Mouse (Mus musculus): ENCODE measurements around the gene Ebf1. TPM values are rescaled to one million over a fixed set of nuclear protein-coding genes. Genes with fewer than 3 reads are reported as not detected.

Gene Ebf1
- total RNA-seq, 2 experiments from 2014 or later: 9.4 to 10.3 TPM

GRCm38 (mm10) chr11:44788003-44788402 is 170.9 kb downstream of the Ebf1 start:
- TF ChIP-seq CTCF (IDR thresholded peaks at IDR 0.05): no peak
- intact Hi-C loops (cut with DNase I): no loop called here
- H3K4me3 ChIP-seq: no peak overlapping the region
- DNase-seq: no peak
- H3K27ac ChIP-seq: no peak overlapping the region

DNA sequence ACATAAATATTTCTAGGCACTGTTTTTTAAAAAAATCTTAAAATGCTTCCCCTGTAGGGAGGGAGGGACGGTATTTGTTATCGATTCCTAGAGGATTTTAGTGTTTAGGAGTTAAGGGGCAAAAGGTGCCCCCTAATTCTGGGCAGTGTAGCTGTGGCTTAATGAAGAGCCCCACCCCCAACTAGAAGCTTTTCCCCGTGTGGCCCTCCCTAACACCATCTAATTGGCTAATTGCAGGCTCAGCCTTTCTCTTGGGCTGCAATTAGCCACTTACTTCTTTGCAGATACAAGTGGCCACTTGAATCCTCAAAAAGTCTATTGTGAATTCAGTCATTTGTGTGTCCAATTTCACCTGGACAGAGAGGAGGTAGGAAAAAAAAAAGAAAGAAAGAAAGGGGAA is 175.7 kb downstream of the Ebf1 start:
- Histone ChIP-seq H3K27ac (no peak overlapping the region), H3K4me3 (no peak overlapping the region)
- TF ChIP-seq CTCF (IDR thresholded peaks at IDR 0.05): no peak
- intact Hi-C loops (cut with DNase I): no loop called here
- DNase-seq: no peak

DNA sequence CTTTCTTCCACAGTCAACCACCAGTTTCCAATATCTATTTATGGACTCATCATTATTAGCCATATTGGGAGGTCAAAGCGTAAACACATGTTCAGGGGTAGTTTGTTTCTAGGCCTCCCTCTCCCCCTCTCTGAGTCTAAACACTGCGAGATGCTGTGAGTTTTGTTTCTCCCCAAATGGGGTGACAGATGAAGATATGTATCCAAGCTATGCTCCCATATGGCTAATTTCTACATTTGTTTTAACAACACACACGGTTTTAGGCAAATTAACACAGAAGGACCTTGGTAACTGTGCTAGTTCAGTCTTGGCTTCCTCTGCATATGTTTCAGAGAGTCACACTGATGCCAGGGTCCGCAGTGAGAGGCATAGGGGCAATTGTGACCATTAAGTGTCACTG is 177.8 kb downstream of the Ebf1 start:
- intact Hi-C loops (cut with DNase I): no loop called here
- no peak overlapping the region for H3K4me3 ChIP-seq
- H3K27ac ChIP-seq: no peak overlapping the region
- DNase-seq: no peak
- no peak for TF ChIP-seq CTCF (IDR thresholded peaks at IDR 0.05)

DNA sequence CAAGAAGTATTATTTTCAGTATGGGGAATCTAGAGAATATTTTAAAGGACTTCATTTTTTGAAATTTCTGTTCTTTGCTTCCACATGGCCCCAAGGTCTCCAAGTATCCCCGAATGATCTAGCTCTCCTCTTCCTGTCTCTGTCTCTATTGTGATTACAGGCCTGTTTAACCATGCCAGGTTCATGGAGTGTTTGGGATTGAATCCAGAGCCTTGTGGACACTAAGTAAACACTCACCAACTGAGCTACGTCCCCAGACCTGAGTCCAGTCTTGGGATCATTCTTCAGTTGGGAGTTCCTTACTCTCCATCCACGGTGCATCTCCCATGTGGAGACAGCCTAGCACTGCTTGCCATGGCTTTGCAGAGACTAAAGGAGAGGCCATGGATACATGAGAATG is 178.7 kb downstream of the Ebf1 start:
- intact Hi-C loops (cut with DNase I): no loop called here
- DNase-seq: no peak
- H3K4me3 ChIP-seq: no peak overlapping the region
- no peak overlapping the region for H3K27ac ChIP-seq
- TF ChIP-seq CTCF (IDR thresholded peaks at IDR 0.05): no peak

DNA sequence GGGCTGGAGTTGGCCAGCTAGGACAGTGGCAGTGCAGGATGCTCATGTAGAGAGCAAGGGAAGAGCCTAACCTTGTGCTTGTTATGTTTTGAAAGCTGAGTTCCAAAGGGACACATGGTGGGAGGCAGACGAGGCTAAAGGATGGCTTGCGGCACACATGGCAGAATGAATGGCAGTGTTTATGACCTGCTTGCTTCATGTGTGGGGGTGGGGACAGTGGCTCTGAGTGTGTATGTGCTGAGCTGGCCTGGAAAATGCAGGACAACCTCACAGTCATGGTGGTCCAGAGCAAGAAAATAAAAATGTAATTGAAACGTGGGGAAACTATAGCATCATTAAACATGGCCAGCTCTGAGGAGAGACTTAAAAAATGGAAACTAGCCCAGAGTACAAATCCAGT is 181.2 kb downstream of the Ebf1 start:
- TF ChIP-seq CTCF (IDR thresholded peaks at IDR 0.05): no peak
- Histone ChIP-seq H3K4me3 (no peak overlapping the region), H3K27ac (no peak overlapping the region)
- intact Hi-C loops (cut with DNase I): no loop called here
- DNase-seq: no peak

DNA sequence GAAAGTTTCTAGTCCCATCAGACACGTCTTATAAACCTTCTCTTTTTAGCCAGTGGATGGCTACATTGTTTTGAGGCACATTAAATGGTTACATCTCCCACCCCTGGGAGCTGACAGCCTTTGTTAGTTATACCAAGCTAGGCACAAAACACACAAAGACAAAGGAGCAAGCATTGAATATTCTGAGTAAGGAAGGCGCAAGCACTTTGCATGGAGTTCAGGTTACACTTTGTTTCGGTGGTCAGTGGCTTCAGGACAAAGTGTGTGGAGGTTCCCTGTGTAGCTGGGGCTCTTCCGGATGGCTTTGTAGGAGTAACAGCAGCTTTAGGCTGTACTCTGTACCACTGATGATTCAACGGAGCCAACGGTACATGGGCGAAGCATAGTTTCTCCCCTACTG is 186.9 kb downstream of the Ebf1 start:
- TF ChIP-seq CTCF (IDR thresholded peaks at IDR 0.05): no peak
- intact Hi-C loops (cut with DNase I): no loop called here
- Histone ChIP-seq H3K4me3 (no peak overlapping the region), H3K27ac (no peak overlapping the region)
- no peak for DNase-seq

DNA sequence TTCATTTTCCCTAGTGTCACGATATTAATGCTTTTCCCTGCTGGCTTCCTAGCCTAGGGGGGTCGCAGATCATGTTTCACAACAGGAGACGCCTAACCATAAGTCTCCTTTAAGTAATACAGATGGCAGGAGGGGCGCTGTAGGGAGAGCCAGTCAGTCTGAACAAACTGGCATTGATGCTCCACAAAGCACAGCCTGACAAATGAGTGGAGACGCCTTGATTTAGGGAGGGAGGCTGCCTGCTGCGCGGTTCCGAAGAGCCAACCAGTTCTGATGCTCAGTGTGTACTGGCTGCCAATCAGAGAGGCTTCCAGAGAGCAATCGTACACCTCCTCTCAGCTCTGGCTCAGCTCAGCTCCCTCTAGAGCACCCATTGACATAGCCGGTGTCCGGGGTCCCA is 189.5 kb downstream of the Ebf1 start:
- H3K4me3 ChIP-seq: no peak overlapping the region
- no peak for DNase-seq
- intact Hi-C loops (cut with DNase I): no loop called here
- H3K27ac ChIP-seq: no peak overlapping the region
- TF ChIP-seq CTCF (IDR thresholded peaks at IDR 0.05): no peak

DNA sequence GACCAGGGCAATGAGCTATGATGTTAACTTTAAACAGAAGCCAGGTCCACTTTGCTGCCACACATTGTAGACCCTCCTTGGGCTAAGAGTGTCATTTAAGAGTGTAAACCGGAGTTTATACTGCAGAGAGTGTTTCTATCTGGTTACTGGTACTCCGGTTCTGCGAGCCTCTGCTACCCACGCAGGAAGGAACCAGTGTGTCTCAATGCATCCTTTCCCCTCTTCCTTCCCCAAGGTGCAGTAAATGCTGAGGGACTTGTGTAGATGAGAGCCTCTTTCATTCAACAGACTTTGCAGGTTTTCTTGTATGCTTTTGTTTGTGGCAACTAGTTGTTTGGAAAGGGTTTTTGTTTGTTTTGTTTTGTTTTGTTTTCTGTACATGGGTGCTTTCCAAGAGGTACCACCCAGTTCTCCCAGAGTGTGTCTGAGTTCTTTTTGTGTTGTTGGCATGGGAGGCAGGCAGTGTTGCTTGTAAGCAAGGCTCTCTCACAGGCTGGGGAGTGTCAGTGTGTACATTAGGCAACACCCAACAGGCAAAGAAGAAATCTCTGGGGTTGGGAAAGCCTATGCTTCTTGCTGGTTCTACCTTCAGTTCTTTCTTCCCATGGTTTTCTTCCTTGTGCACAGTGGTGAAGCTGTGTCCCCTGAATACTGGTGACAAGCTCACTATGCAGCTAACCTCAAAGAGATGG is 191.9 kb downstream of the Ebf1 start:
- TF ChIP-seq CTCF (IDR thresholded peaks at IDR 0.05): no peak
- DNase-seq: no peak
- H3K4me3 ChIP-seq: no peak overlapping the region
- intact Hi-C loops (cut with DNase I): loop anchor here (1.0 kb wide), 1 partner anchor 10 kb away; no protein-coding TSS in a partner anchor
- H3K27ac ChIP-seq: no peak overlapping the region

GRCm38 (mm10) chr11:44811007-44811406 is 193.9 kb downstream of the Ebf1 start:
- H3K4me3 ChIP-seq: no peak overlapping the region
- intact Hi-C loops (cut with DNase I): no loop called here
- no peak for TF ChIP-seq CTCF (IDR thresholded peaks at IDR 0.05)
- H3K27ac ChIP-seq: no peak overlapping the region
- no peak for DNase-seq

GRCm38 (mm10) chr11:44812193-44812746 is 195.2 kb downstream of the Ebf1 start:
- TF ChIP-seq CTCF (IDR thresholded peaks at IDR 0.05): no peak
- intact Hi-C loops (cut with DNase I): no loop called here
- Histone ChIP-seq H3K27ac (no peak overlapping the region), H3K4me3 (no peak overlapping the region)
- DNase-seq: no peak

DNA sequence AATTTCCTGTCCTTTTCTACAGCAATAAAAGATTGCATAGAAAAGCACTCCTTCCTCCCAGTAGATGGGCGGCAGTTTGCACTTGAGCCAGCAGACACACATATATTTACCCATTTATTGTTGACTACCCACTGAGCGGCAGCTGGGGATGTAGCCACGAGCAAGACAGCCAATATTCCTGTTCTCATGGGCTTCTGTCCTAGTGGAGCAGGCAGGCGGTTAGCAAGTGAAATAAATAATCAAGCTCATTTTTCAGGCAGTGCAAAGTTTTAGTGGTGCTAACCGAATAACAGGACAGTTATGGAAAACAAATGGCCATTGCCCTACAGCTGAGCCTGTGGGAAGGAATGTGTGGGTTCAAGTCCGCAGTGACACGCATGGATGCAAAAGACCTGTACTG is 196.4 kb downstream of the Ebf1 start:
- no peak for DNase-seq
- Histone ChIP-seq H3K4me3 (no peak overlapping the region), H3K27ac (no peak overlapping the region)
- TF ChIP-seq CTCF (IDR thresholded peaks at IDR 0.05): no peak
- intact Hi-C loops (cut with DNase I): no loop called here

- DNase-seq: peak; percentile 49
- intact Hi-C loops (cut with DNase I): no loop called here
- no peak overlapping the region for H3K27ac ChIP-seq
- no peak overlapping the region for H3K4me3 ChIP-seq
- TF ChIP-seq CTCF (IDR thresholded peaks at IDR 0.05): no peak
Observed at GRCm38 (mm10) chr11:44814847-44815246, 197.7 kb downstream of the Ebf1 start.

DNA sequence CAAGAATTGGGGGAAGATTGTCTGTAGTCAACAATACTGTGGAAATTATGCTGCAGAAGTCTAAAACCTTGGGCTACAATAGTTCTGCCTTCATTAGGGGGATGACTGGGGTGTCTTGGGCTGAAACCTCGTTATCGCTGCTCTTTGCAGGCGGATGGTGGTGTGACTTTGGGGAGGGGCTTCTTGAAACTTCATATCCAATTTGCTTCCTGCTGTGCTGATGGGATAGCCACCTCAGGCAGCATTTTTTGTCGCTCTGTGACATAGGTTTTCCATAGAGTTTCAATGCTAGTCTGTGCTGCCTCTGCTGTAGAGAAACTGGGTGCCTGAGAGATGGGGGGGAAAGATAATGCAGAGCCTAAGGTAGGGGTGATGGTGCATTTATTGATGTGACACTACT is 198.9 kb downstream of the Ebf1 start:
- Histone ChIP-seq H3K4me3 (no peak overlapping the region), H3K27ac (no peak overlapping the region)
- no peak for TF ChIP-seq CTCF (IDR thresholded peaks at IDR 0.05)
- DNase-seq: no peak
- intact Hi-C loops (cut with DNase I): no loop called here

- H3K4me3 ChIP-seq: no peak overlapping the region
- no peak for TF ChIP-seq CTCF (IDR thresholded peaks at IDR 0.05)
- no peak for DNase-seq
- H3K27ac ChIP-seq: no peak overlapping the region
- intact Hi-C loops (cut with DNase I): no loop called here
Observed at GRCm38 (mm10) chr11:44822312-44822711, 205.2 kb downstream of the Ebf1 start.
